Mouse (Mus musculus): ENCODE data around the gene Det1. TPM values are rescaled to one million over a fixed set of nuclear protein-coding genes. Genes with fewer than 3 reads are reported as not detected.
A peak's percentile ranks its signal among the peaks of the same experiment; 100 is the strongest.

Det1 gene
- polyA plus RNA-seq, 1 experiment: 12.0 TPM

DNA sequence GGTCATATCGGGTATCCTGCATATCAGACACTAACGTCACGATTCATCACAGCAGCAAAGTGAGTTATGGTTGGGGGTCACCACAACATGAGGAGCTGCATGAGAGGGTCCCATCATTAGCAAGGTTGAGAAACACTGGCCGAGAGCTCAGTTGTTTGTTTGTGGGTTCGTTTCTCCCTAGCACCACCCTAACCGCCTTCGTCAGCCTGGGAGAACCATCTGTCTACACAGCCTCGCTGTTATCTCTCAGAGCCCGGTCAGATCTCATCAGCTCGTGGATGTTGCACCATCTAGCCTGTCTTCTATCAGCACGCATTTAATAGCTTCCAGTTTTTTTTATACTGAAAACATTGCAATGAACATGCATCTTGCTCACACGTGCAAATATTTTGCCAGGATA lies 28.7 kb downstream of the Det1 start:
- TF ChIP-seq POLR2A (IDR thresholded peaks at IDR 0.05; ENCODE audit: insufficient read length, low read depth) (no peak), POLR2AphosphoS2 (IDR thresholded peaks at IDR 0.05; ENCODE audit: insufficient read length, low read depth) (no peak), USF1 (IDR thresholded peaks at IDR 0.05; ENCODE audit: low read depth) (no peak), MAX (IDR thresholded peaks at IDR 0.05; ENCODE audit: low read depth) (no peak), REST (IDR thresholded peaks at IDR 0.05; ENCODE audit: insufficient read depth, insufficient read length) (no peak), TCF12 (IDR thresholded peaks at IDR 0.05; ENCODE audit: insufficient read depth, poor library complexity, severe bottlenecking) (no peak), MYOD1 (IDR thresholded peaks at IDR 0.05; ENCODE audit: control insufficient read depth in 1 of 3, insufficient read length in 2 of 3, low read depth in 2 of 3) (no peak), CEBPB (IDR thresholded peaks at IDR 0.05; ENCODE audit: insufficient read depth, poor library complexity, severe bottlenecking) (no peak), SRF (IDR thresholded peaks at IDR 0.05; ENCODE audit: control insufficient read depth, insufficient read length, low read depth) (no peak), E2F4 (IDR thresholded peaks at IDR 0.05; ENCODE audit: insufficient read depth) (no peak), TCF3 (IDR thresholded peaks at IDR 0.05; ENCODE audit: insufficient read length, low read depth) (no peak), MYOG (IDR thresholded peaks at IDR 0.05; ENCODE audit: control insufficient read depth in 1 of 3, insufficient read depth in 1 of 3, insufficient read length in 2 of 3, low read depth in 2 of 3) (no peak)
- H3K4me2 ChIP-seq (ENCODE audit: low read depth): no peak overlapping the region
- no peaks in the 10 kb centered on the region for H3K79me2 ChIP-seq (ENCODE audit: control insufficient read depth, insufficient read depth)
- H3K36me3 ChIP-seq (ENCODE audit: control insufficient read depth, insufficient read depth): peaks cover 8% of the 10 kb centered on the region
- no peak overlapping the region for H3ac ChIP-seq (ENCODE audit: control insufficient read depth, insufficient read length)
- no peaks in the 10 kb centered on the region for H3K27me3 ChIP-seq (ENCODE audit: control insufficient read depth, insufficient read depth, insufficient read length)
- no peak overlapping the region for H3K4me3 ChIP-seq

- Histone ChIP-seq H3ac (ENCODE audit: control insufficient read depth, insufficient read length) (no peak overlapping the region), H3K4me3 (no peak overlapping the region), H3K79me2 (ENCODE audit: control insufficient read depth, insufficient read depth) (no peaks in the 10 kb centered on the region), H3K36me3 (ENCODE audit: control insufficient read depth, insufficient read depth) (no peaks in the 10 kb centered on the region), H3K27me3 (ENCODE audit: control insufficient read depth, insufficient read depth, insufficient read length) (peaks cover 4% of the 10 kb centered on the region), H3K4me2 (ENCODE audit: low read depth) (no peak overlapping the region)
- TF ChIP-seq E2F4 (IDR thresholded peaks at IDR 0.05; ENCODE audit: insufficient read depth): no peak
These were observed 32.3 kb downstream of the Det1 start for GRCm38 (mm10) chr7:78814766-78815165.

DNA sequence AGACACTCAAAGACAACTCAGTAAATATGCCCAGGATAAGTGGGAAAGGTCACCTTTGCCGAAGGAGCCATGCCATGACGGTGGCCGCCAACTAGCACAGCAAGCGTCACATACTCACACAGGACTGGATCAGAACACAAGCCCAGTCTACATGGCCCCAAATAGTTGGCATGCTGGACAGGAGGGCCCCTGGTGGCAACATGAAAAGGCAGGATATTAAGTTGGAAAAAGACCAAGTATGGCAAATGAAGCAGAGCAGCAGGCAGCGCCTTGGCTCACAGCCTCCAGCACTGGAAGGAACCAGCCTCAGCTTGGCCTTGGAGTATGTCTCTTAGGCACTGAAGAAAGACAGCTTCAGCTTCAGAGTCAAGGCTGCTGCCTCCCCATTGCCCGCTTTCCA lies 33.3 kb downstream of the Det1 start:
- peaks cover 4% of the 10 kb centered on the region for H3K27me3 ChIP-seq (ENCODE audit: control insufficient read depth, insufficient read depth, insufficient read length)
- no peak overlapping the region for H3ac ChIP-seq (ENCODE audit: control insufficient read depth, insufficient read length)
- H3K79me2 ChIP-seq (ENCODE audit: control insufficient read depth, insufficient read depth): no peaks in the 10 kb centered on the region
- no peaks in the 10 kb centered on the region for H3K36me3 ChIP-seq (ENCODE audit: control insufficient read depth, insufficient read depth)
- no peak overlapping the region for H3K4me3 ChIP-seq
- TF ChIP-seq MYOD1 (IDR thresholded peaks at IDR 0.05; ENCODE audit: control insufficient read depth in 1 of 3, insufficient read length in 2 of 3, low read depth in 2 of 3): no peak
- TF ChIP-seq MAX (IDR thresholded peaks at IDR 0.05; ENCODE audit: low read depth): no peak
- TF ChIP-seq TCF3 (IDR thresholded peaks at IDR 0.05; ENCODE audit: insufficient read length, low read depth): no peak
- TF ChIP-seq MYOG (IDR thresholded peaks at IDR 0.05; ENCODE audit: control insufficient read depth in 1 of 3, insufficient read depth in 1 of 3, insufficient read length in 2 of 3, low read depth in 2 of 3): no peak
- no peak for TF ChIP-seq POLR2AphosphoS2 (IDR thresholded peaks at IDR 0.05; ENCODE audit: insufficient read length, low read depth)
- no peak for TF ChIP-seq USF1 (IDR thresholded peaks at IDR 0.05; ENCODE audit: low read depth)
- TF ChIP-seq E2F4 (IDR thresholded peaks at IDR 0.05; ENCODE audit: insufficient read depth): no peak
- TF ChIP-seq CEBPB (IDR thresholded peaks at IDR 0.05; ENCODE audit: insufficient read depth, poor library complexity, severe bottlenecking): no peak
- no peak for TF ChIP-seq TCF12 (IDR thresholded peaks at IDR 0.05; ENCODE audit: insufficient read depth, poor library complexity, severe bottlenecking)
- no peak for TF ChIP-seq POLR2A (IDR thresholded peaks at IDR 0.05; ENCODE audit: insufficient read length, low read depth)
- TF ChIP-seq SRF (IDR thresholded peaks at IDR 0.05; ENCODE audit: control insufficient read depth, insufficient read length, low read depth): no peak
- no peak for TF ChIP-seq REST (IDR thresholded peaks at IDR 0.05; ENCODE audit: insufficient read depth, insufficient read length)
- H3K4me2 ChIP-seq (ENCODE audit: low read depth): no peak overlapping the region

DNA sequence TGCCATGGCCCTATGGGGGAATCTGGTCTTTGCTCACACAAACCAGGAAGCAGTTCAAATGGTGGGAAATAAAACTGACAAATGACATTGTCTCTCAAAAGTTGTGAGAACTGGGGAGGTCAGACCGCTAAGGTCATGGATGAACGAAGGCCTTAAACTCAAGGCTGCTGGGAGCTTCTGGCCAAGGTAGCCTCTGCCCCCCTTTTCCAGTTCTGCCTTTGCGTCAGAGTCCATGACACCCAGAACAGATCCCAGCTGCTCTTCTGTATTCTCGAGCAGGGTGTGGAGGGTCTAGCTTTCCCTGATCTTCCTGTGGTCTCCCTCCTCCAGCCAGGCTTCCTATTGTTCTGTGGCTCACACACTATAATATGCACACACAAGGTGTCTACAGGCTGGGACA lies 39.9 kb downstream of the Det1 start:
- H3K27me3 ChIP-seq (ENCODE audit: control insufficient read depth, insufficient read depth, insufficient read length): peaks cover 4% of the 10 kb centered on the region
- TF ChIP-seq POLR2AphosphoS2 (IDR thresholded peaks at IDR 0.05; ENCODE audit: insufficient read length, low read depth): no peak
- no peak overlapping the region for H3K4me2 ChIP-seq (ENCODE audit: low read depth)
- H3ac ChIP-seq (ENCODE audit: control insufficient read depth, insufficient read length): no peak overlapping the region
- no peak overlapping the region for H3K4me3 ChIP-seq
- no peaks in the 10 kb centered on the region for H3K36me3 ChIP-seq (ENCODE audit: control insufficient read depth, insufficient read depth)
- H3K79me2 ChIP-seq (ENCODE audit: control insufficient read depth, insufficient read depth): no peaks in the 10 kb centered on the region

DNA sequence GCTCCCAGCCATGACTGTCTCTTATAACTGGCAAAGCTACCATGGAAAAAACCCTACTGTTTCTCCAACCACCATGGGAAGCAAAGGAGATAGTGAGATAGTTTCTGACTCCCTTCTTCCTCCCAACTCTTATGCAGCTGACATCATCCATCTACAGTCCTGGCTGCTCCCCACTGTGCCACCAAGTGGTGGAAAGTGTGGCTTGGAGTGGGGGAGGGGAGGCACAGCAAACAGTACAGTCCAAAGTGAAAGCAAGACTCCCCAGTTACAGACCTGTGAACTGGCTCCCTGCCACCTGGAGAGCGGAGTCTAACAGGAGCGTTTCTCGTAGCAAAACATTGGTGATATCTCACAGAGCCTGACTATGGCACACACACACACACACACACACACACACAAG lies 43.2 kb downstream of the Det1 start:
- H3K4me3 ChIP-seq: no peak overlapping the region
- H3K36me3 ChIP-seq (ENCODE audit: control insufficient read depth, insufficient read depth): no peaks in the 10 kb centered on the region
- no peak for TF ChIP-seq MAX (IDR thresholded peaks at IDR 0.05; ENCODE audit: low read depth)
- no peak for TF ChIP-seq E2F4 (IDR thresholded peaks at IDR 0.05; ENCODE audit: insufficient read depth)
- TF ChIP-seq USF1 (IDR thresholded peaks at IDR 0.05; ENCODE audit: low read depth): no peak
- no peak for TF ChIP-seq POLR2A (IDR thresholded peaks at IDR 0.05; ENCODE audit: insufficient read length, low read depth)
- no peak for TF ChIP-seq TCF3 (IDR thresholded peaks at IDR 0.05; ENCODE audit: insufficient read length, low read depth)
- no peak for TF ChIP-seq REST (IDR thresholded peaks at IDR 0.05; ENCODE audit: insufficient read depth, insufficient read length)
- H3ac ChIP-seq (ENCODE audit: control insufficient read depth, insufficient read length): no peak overlapping the region
- H3K27me3 ChIP-seq (ENCODE audit: control insufficient read depth, insufficient read depth, insufficient read length): peaks cover 13% of the 10 kb centered on the region
- no peaks in the 10 kb centered on the region for H3K79me2 ChIP-seq (ENCODE audit: control insufficient read depth, insufficient read depth)
- peak overlapping the region; percentile 32 for H3K4me2 ChIP-seq (ENCODE audit: low read depth)
